Mouse (Mus musculus): Measurements from ENCODE around the gene Gimap8.

Gimap8 gene

GRCm38 (mm10) chr6:48702146-48702545, 55.1 kb downstream of the Gimap8 start:
- no peak for DNase-seq (ENCODE audit: low spot score in 2 of 2)

GRCm38 (mm10) chr6:48702601-48703000, 55.6 kb downstream of the Gimap8 start:
- no peak for DNase-seq (ENCODE audit: low spot score in 2 of 2)

GRCm38 (mm10) chr6:48704146-48704545, 57.1 kb downstream of the Gimap8 start:
- DNase-seq (ENCODE audit: low spot score in 2 of 2) = no peak

GRCm38 (mm10) chr6:48706130-48706529, 59.1 kb downstream of the Gimap8 start:
- DNase-seq (ENCODE audit: low spot score in 2 of 2) = no peak

Data from urinary bladder, postnatal 4 days (tissue).